ENCODE assay signal across 8 mouse cellular contexts in genomic region chr17:3792597-3792996, GRCm38 (mm10).
A peak's percentile ranks its signal among the peaks of the same experiment; 100 is the strongest.
DNase-seq lines count a peak whose midpoint lies in the region; ATAC-seq lines count a peak whose summit lies in the region.

No protein-coding gene starts in this region.

- H3K36me3 ChIP-seq in heart, embryonic 12.5 days = no peaks in the 10 kb centered on the region
- H3K36me3 ChIP-seq in embryonic facial prominence, embryonic 13.5 days = no peaks in the 10 kb centered on the region
- H3K36me3 ChIP-seq in kidney, embryonic 14.5 days (ENCODE audit: control insufficient read depth, insufficient read depth, low read length) = no peaks in the 10 kb centered on the region

- whole genome bisulfite sequencing in heart, embryonic 12.5 days = 30% methylated on average over 2 of the region's 2 CpGs
- WGBS in embryonic facial prominence, embryonic 13.5 days = 24% methylated on average over 2 of the region's 2 CpGs
- 28% methylated on average over 2 of the region's 2 CpGs for WGBS in kidney, embryonic 14.5 days

- no peak overlapping the region for H3K4me3 ChIP-seq in heart, embryonic 12.5 days
- H3K4me3 ChIP-seq in embryonic facial prominence, embryonic 13.5 days = no peak overlapping the region
- no peak overlapping the region for H3K4me3 ChIP-seq in kidney, embryonic 14.5 days (ENCODE audit: low read length)

- ATAC-seq in heart, embryonic 12.5 days (ENCODE audit: insufficient number of reproducible peaks, low FRiP score) = no peak
- ATAC-seq in embryonic facial prominence, embryonic 13.5 days (ENCODE audit: insufficient number of reproducible peaks, insufficient read depth, low FRiP score, low TSS enrichment, low read depth) = peak; percentile 48; the same call in 1 of the 2 replicates
- peak; percentile 49; the same call in 1 of the 2 replicates for ATAC-seq in kidney, embryonic 14.5 days (ENCODE audit: low FRiP score, low TSS enrichment)

- intact Hi-C loops in heart, postnatal 14 days (cut with DNase I) = no loop called here

- peak; percentile 9 to 18 for DNase-seq in heart, postnatal 14 days
- DNase-seq in R1 (ENCODE audit: low read depth, low spot score) = peak; percentile 23
- DNase-seq in lung, postnatal 14 days = peak; percentile 22
- peak; percentile 15 for DNase-seq in telencephalon, adult 2 months (ENCODE audit: low read depth, low spot score)
- no peak for DNase-seq in thymus, postnatal 14 days

- no peaks in the 10 kb centered on the region for H3K9me3 ChIP-seq in heart, embryonic 12.5 days (replicated peaks)
- H3K9me3 ChIP-seq in embryonic facial prominence, embryonic 13.5 days = no peaks in the 10 kb centered on the region
- H3K9me3 ChIP-seq in kidney, embryonic 14.5 days (ENCODE audit: control insufficient read depth, low read length) = no peaks in the 10 kb centered on the region

- no peaks in the 10 kb centered on the region for H3K27me3 ChIP-seq in heart, embryonic 12.5 days (replicated peaks)
- H3K27me3 ChIP-seq in embryonic facial prominence, embryonic 13.5 days = no peaks in the 10 kb centered on the region
- H3K27me3 ChIP-seq in kidney, embryonic 14.5 days (ENCODE audit: control insufficient read depth, insufficient read depth, low read length) = no peaks in the 10 kb centered on the region

- H3K4me2 ChIP-seq in heart, embryonic 12.5 days = no peak overlapping the region
- H3K4me2 ChIP-seq in embryonic facial prominence, embryonic 13.5 days = no peak overlapping the region
- H3K4me2 ChIP-seq in kidney, embryonic 14.5 days (replicated peaks; ENCODE audit: low read depth, low read length) = no peak overlapping the region

- no peak overlapping the region for H3K9ac ChIP-seq in heart, embryonic 12.5 days
- no peak overlapping the region for H3K9ac ChIP-seq in embryonic facial prominence, embryonic 13.5 days
- no peak overlapping the region for H3K9ac ChIP-seq in kidney, embryonic 14.5 days (ENCODE audit: low read depth, low read length)

- no peak overlapping the region for H3K27ac ChIP-seq in heart, embryonic 12.5 days (ENCODE audit: poor library complexity, severe bottlenecking)
- no peak overlapping the region for H3K27ac ChIP-seq in embryonic facial prominence, embryonic 13.5 days
- no peak overlapping the region for H3K27ac ChIP-seq in kidney, embryonic 14.5 days (ENCODE audit: low read depth, low read length)

- H3K4me1 ChIP-seq in heart, embryonic 12.5 days (replicated peaks) = no peaks in the 10 kb centered on the region
- no peaks in the 10 kb centered on the region for H3K4me1 ChIP-seq in embryonic facial prominence, embryonic 13.5 days
- H3K4me1 ChIP-seq in kidney, embryonic 14.5 days (ENCODE audit: control insufficient read depth, insufficient read depth, low read length) = no peaks in the 10 kb centered on the region
